In genomic region chr3:98055008-98055345, GRCm38 (mm10) we compare ENCODE assay signal across 1 mouse cellular context.
TF ChIP-seq lines count a peak whose summit lies in the region.

No protein-coding gene starts in this region.

TF ChIP-seq in MEL, 35 proteins besides CTCF, POLR2A, EP300 and RAD21 (continued from another document):
- TF ChIP-seq ZNF384 (IDR thresholded peaks at IDR 0.05; ENCODE audit: low read depth, low read length) (no peak), KAT2A (conservative IDR thresholded peaks at IDR 0.05; ENCODE audit: low read depth, low read length) (no peak), UBTF (IDR thresholded peaks at IDR 0.05; ENCODE audit: borderline replicate concordance, insufficient read depth, low read depth, low read length) (no peak), TCF12 (IDR thresholded peaks at IDR 0.05; ENCODE audit: low read depth, low read length) (peak; percentile 86), MEF2A (IDR thresholded peaks at IDR 0.05; ENCODE audit: extremely low read depth, insufficient replicate concordance, low read depth, low read length, poor library complexity, severe bottlenecking) (no peak), ETS1 (IDR thresholded peaks at IDR 0.05; ENCODE audit: low read depth, low read length) (peak; percentile 90), ZMIZ1 (IDR thresholded peaks at IDR 0.05; ENCODE audit: low read depth, low read length) (no peak), HCFC1 (IDR thresholded peaks at IDR 0.05; ENCODE audit: low read depth, low read length) (no peak), MYB (IDR thresholded peaks at IDR 0.05; ENCODE audit: low read depth, low read length) (no peak), MAZ (IDR thresholded peaks at IDR 0.05; ENCODE audit: low read depth, low read length) (no peak), GATA1 (IDR thresholded peaks at IDR 0.05; ENCODE audit: low read depth, low read length) (peak; percentile 96), E2F4 (IDR thresholded peaks at IDR 0.05; ENCODE audit: borderline replicate concordance, low read depth, low read length) (no peak), ELF1 (IDR thresholded peaks at IDR 0.05; ENCODE audit: low read depth, low read length) (no peak), TBP (IDR thresholded peaks at IDR 0.05; ENCODE audit: low read depth, low read length) (0 out of 2 replicates have a peak, but pooled peaks have one; percentile 36), CHD2 (IDR thresholded peaks at IDR 0.05; ENCODE audit: low read length) (no peak), GABPA (IDR thresholded peaks at IDR 0.05; ENCODE audit: low read depth, low read length) (no peak), MXI1 (IDR thresholded peaks at IDR 0.05; ENCODE audit: low read depth, low read length) (no peak)
